Mouse (Mus musculus): ENCODE measurements around the gene Cpn2. TPM values are rescaled to one million over a fixed set of nuclear protein-coding genes. Genes with fewer than 3 reads are reported as not detected.

The Cpn2 gene
- total and polyA plus RNA-seq, 2 experiments from 2014 or later, result under 0.01 TPM; not detected in 1

- H3K27me3 ChIP-seq (ENCODE audit: insufficient read depth, low read length), result no peaks in the 10 kb centered on the region
- peak; percentile 85 for DNase-seq (ENCODE audit: low spot score)
- 2% methylated on average over 21 of the region's 21 CpGs for WGBS
- H3K9ac ChIP-seq (replicated peaks; ENCODE audit: low read length), result no peak overlapping the region
- 0 out of 2 replicates have a peak overlapping the region, but pooled peaks have one; percentile 4 for H3K4me3 ChIP-seq (ENCODE audit: low read length)
- H3K27ac ChIP-seq, result no peak overlapping the region
- peak; percentile 98 for TF ChIP-seq CTCF (IDR thresholded peaks at IDR 0.05; ENCODE audit: low read depth)
- H3K4me2 ChIP-seq (ENCODE audit: low read depth, low read length), result peak overlapping the region; percentile 40
- H3K9me3 ChIP-seq (ENCODE audit: low read length), result no peaks in the 10 kb centered on the region
- peak; percentile 84 for ATAC-seq
- no peaks in the 10 kb centered on the region for H3K4me1 ChIP-seq (ENCODE audit: insufficient read depth, low read length)
- H3K36me3 ChIP-seq (ENCODE audit: insufficient read depth, low read length), result no peaks in the 10 kb centered on the region
Measured at GRCm38 (mm10) chr16:30252003-30252418, 15.3 kb downstream of the Cpn2 start.

GRCm38 (mm10) chr16:30244037-30244700 lies 23.1 kb downstream of the Cpn2 start:
- Histone ChIP-seq H3K27me3 (ENCODE audit: insufficient read depth, low read length) (no peaks in the 10 kb centered on the region), H3K4me3 (ENCODE audit: low read length) (no peak overlapping the region), H3K27ac (no peak overlapping the region), H3K9ac (replicated peaks; ENCODE audit: low read length) (no peak overlapping the region), H3K4me1 (ENCODE audit: insufficient read depth, low read length) (no peaks in the 10 kb centered on the region), H3K4me2 (ENCODE audit: low read depth, low read length) (no peak overlapping the region), H3K9me3 (ENCODE audit: low read length) (no peaks in the 10 kb centered on the region), H3K36me3 (ENCODE audit: insufficient read depth, low read length) (no peaks in the 10 kb centered on the region)
- DNase-seq (ENCODE audit: low spot score), result no peak
- 66% methylated on average over 12 of the region's 12 CpGs for WGBS
- no peak for TF ChIP-seq CTCF (IDR thresholded peaks at IDR 0.05; ENCODE audit: low read depth)
- no peak for ATAC-seq

- H3K9ac ChIP-seq (replicated peaks; ENCODE audit: low read length), result no peak overlapping the region
- no peaks in the 10 kb centered on the region for H3K36me3 ChIP-seq (ENCODE audit: insufficient read depth, low read length)
- no peak for TF ChIP-seq CTCF (IDR thresholded peaks at IDR 0.05; ENCODE audit: low read depth)
- no peak overlapping the region for H3K4me2 ChIP-seq (ENCODE audit: low read depth, low read length)
- no peak overlapping the region for H3K4me3 ChIP-seq (ENCODE audit: low read length)
- 40% methylated on average over 2 of the region's 2 CpGs for WGBS
- DNase-seq (ENCODE audit: low spot score) (no peak), ATAC-seq (no peak)
- H3K27me3 ChIP-seq (ENCODE audit: insufficient read depth, low read length), result peaks cover 12% of the 10 kb centered on the region; the same call in 1 of the 2 replicates
- H3K9me3 ChIP-seq (ENCODE audit: low read length), result no peaks in the 10 kb centered on the region
- H3K4me1 ChIP-seq (ENCODE audit: insufficient read depth, low read length), result no peaks in the 10 kb centered on the region
- no peak overlapping the region for H3K27ac ChIP-seq
Measured at GRCm38 (mm10) chr16:30241623-30242022, 25.7 kb downstream of the Cpn2 start.

GRCm38 (mm10) chr16:30238791-30239190 lies 28.5 kb downstream of the Cpn2 start:
- Histone ChIP-seq H3K4me3 (ENCODE audit: low read length) (no peak overlapping the region), H3K9ac (replicated peaks; ENCODE audit: low read length) (no peak overlapping the region), H3K36me3 (ENCODE audit: insufficient read depth, low read length) (no peaks in the 10 kb centered on the region), H3K4me2 (ENCODE audit: low read depth, low read length) (no peak overlapping the region), H3K27me3 (ENCODE audit: insufficient read depth, low read length) (peaks cover 12% of the 10 kb centered on the region; the same call in 1 of the 2 replicates), H3K4me1 (ENCODE audit: insufficient read depth, low read length) (peaks cover 9% of the 10 kb centered on the region; the same call in 1 of the 2 replicates), H3K9me3 (ENCODE audit: low read length) (no peaks in the 10 kb centered on the region), H3K27ac (no peak overlapping the region)
- ATAC-seq, result no peak
- TF ChIP-seq CTCF (IDR thresholded peaks at IDR 0.05; ENCODE audit: low read depth), result no peak
- no peak for DNase-seq (ENCODE audit: low spot score)
- WGBS, result 72% methylated on average over 6 of the region's 6 CpGs

GRCm38 (mm10) chr16:30236091-30236699 lies 31.1 kb downstream of the Cpn2 start:
- peak; percentile 80 for TF ChIP-seq CTCF (IDR thresholded peaks at IDR 0.05; ENCODE audit: low read depth)
- WGBS, result 1% methylated on average over 33 of the region's 33 CpGs
- no peak overlapping the region for H3K27ac ChIP-seq
- H3K4me2 ChIP-seq (ENCODE audit: low read depth, low read length), result peak overlapping the region; percentile 64
- H3K36me3 ChIP-seq (ENCODE audit: insufficient read depth, low read length), result no peaks in the 10 kb centered on the region
- no peaks in the 10 kb centered on the region for H3K9me3 ChIP-seq (ENCODE audit: low read length)
- peak; percentile 85 for DNase-seq (ENCODE audit: low spot score)
- 0 out of 2 replicates have a peak overlapping the region, but pooled peaks have one; percentile 28 for H3K9ac ChIP-seq (replicated peaks; ENCODE audit: low read length)
- H3K4me1 ChIP-seq (ENCODE audit: insufficient read depth, low read length), result peaks cover 14% of the 10 kb centered on the region; the same call in 1 of the 2 replicates
- H3K4me3 ChIP-seq (ENCODE audit: low read length), result peak overlapping the region; percentile 35
- peak; percentile 79 for ATAC-seq
- peaks cover 18% of the 10 kb centered on the region for H3K27me3 ChIP-seq (ENCODE audit: insufficient read depth, low read length)

- no peak for TF ChIP-seq CTCF (IDR thresholded peaks at IDR 0.05; ENCODE audit: low read depth)
- H3K27me3 ChIP-seq (ENCODE audit: insufficient read depth, low read length), result peaks cover 18% of the 10 kb centered on the region
- no peaks in the 10 kb centered on the region for H3K36me3 ChIP-seq (ENCODE audit: insufficient read depth, low read length)
- DNase-seq (ENCODE audit: low spot score), result no peak
- 38% methylated on average over 2 of the region's 2 CpGs for WGBS
- H3K9me3 ChIP-seq (ENCODE audit: low read length), result no peaks in the 10 kb centered on the region
- no peak overlapping the region for H3K4me3 ChIP-seq (ENCODE audit: low read length)
- H3K4me1 ChIP-seq (ENCODE audit: insufficient read depth, low read length), result peaks cover 14% of the 10 kb centered on the region; the same call in 1 of the 2 replicates
- H3K9ac ChIP-seq (replicated peaks; ENCODE audit: low read length), result no peak overlapping the region
- H3K27ac ChIP-seq, result no peak overlapping the region
- 0 out of 2 replicates have a peak overlapping the region, but pooled peaks have one; percentile 64 for H3K4me2 ChIP-seq (ENCODE audit: low read depth, low read length)
- no peak for ATAC-seq
Measured at GRCm38 (mm10) chr16:30235577-30235976, 31.7 kb downstream of the Cpn2 start.
